Mouse (Mus musculus) MEL (cell line): ENCODE measurements around the gene Mnd1.

Experiments
- CTCF ChIP-seq, 3 experiments: IDR thresholded peaks in 2 of 3; conservative IDR thresholded peaks in 1 of 3; 2 replicates each; pipeline ENCODE4 v1.5.1; 2011 to 2012; ENCODE audit warnings: low read length in 3 of 3, low read depth in 2 of 3, mild to moderate bottlenecking in 2 of 3, improper control_type of control experiment in 1 of 3, inconsistent platforms in 1 of 3, mixed read lengths in 1 of 3, moderate library complexity in 1 of 3; ENCODE audit not compliant: control insufficient read depth in 1 of 3, insufficient read depth in 1 of 3, poor library complexity in 1 of 3, severe bottlenecking in 1 of 3
- EP300 ChIP-seq, 2 experiments: IDR thresholded peaks; 2 replicates each; pipeline ENCODE4 v1.6.1; 2011; ENCODE audit warnings: improper control_type of control experiment in 2 of 2, low read length in 2 of 2, low read depth in 1 of 2, mild to moderate bottlenecking in 1 of 2
- ETS1 ChIP-seq: IDR thresholded peaks from 2 replicates; pipeline ENCODE4 v1.6.1; 2012; ENCODE audit warnings: low read depth, mild to moderate bottlenecking, inconsistent platforms, low read length, improper control_type of control experiment, moderate library complexity
- JUND ChIP-seq: IDR thresholded peaks from 2 replicates; pipeline ENCODE4 v1.6.1; 2011; ENCODE audit warnings: low read depth, mild to moderate bottlenecking, improper control_type of control experiment, low read length
- MAX ChIP-seq: IDR thresholded peaks from 2 replicates; pipeline ENCODE4 v1.6.1; 2011; ENCODE audit warnings: low read length, improper control_type of control experiment
- MEF2A ChIP-seq: IDR thresholded peaks from 2 replicates; pipeline ENCODE4 v1.6.1; 2014; ENCODE audit warnings: low read depth, mild to moderate bottlenecking, inconsistent platforms, low read length, improper control_type of control experiment; ENCODE audit not compliant: poor library complexity, insufficient replicate concordance, severe bottlenecking; ENCODE audit errors: extremely low read depth
- NELFE ChIP-seq: IDR thresholded peaks from 2 replicates; pipeline ENCODE4 v1.6.1; 2011; ENCODE audit warnings: low read depth, low read length, improper control_type of control experiment
- NRF1 ChIP-seq: IDR thresholded peaks from 2 replicates; pipeline ENCODE4 v1.6.1; 2014; ENCODE audit warnings: low read depth, mild to moderate bottlenecking, inconsistent platforms, low read length, improper control_type of control experiment, moderate library complexity; ENCODE audit not compliant: poor library complexity, insufficient read depth, severe bottlenecking
- POLR2A ChIP-seq, 2 experiments: IDR thresholded peaks; 2 replicates each; pipeline ENCODE4 v1.6.1; 2011 to 2012; ENCODE audit warnings: low read length in 2 of 2, mild to moderate bottlenecking in 2 of 2, control low read depth in 1 of 2, improper control_type of control experiment in 1 of 2, low read depth in 1 of 2, moderate library complexity in 1 of 2; ENCODE audit not compliant: control insufficient read depth in 1 of 2, insufficient read depth in 1 of 2, poor library complexity in 1 of 2
- POLR2AphosphoS5 ChIP-seq: IDR thresholded peaks from 2 replicates; pipeline ENCODE4 v1.6.1; 2012; ENCODE audit warnings: low read depth, borderline replicate concordance, mild to moderate bottlenecking, inconsistent platforms, low read length, moderate library complexity, mixed read lengths
- ZNF384 ChIP-seq: IDR thresholded peaks from 2 replicates; pipeline ENCODE4 v1.6.1; 2012; ENCODE audit warnings: low read depth, mild to moderate bottlenecking, inconsistent platforms, low read length, improper control_type of control experiment

DNA sequence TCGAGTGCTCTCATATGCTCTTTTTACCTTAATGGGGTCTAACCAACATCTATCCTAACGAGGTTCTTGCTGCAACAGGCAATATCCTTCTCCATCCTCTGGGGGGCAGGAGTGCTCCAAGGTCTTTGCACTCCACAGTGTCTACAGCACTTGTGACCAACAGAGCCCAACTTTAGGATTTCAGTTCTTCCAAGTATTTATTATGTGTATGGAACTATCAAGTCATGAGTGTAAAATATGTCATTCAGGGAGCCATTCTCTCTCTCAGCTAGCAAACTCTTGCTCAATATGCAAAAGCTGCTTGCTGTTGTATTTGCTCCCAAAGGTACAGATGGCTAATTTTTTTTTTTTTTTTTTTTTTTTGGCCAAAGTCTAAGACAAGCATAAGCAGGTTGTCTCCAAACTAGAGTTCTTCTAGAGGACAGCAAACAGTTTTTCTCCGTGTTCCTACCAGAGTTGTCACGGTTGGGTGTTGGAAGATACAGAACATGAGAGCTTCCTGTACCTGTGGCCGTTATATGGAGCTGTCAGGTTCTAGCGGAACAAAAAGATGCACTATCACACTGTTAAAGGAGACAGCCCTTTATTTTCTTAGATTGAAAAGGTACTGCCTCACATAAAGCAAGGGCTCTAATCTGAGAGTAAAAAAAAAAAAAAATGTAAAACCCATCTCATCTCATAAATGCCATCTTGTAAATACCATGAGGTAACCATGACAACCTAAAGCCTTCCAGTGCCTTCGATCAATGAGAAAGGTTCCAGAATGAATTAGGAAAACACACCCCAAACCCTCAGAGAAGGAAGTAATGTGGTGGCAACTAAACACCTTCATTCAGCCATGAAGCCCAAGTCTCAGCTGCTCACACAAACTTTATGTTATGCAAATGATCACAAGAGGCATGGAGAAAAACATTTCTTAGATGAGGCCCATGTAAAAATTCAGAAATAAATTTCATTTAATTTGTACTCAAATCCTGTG, 20.0 kb upstream of the Mnd1 start:
- TF ChIP-seq CTCF (IDR thresholded peaks at IDR 0.05 in 2 of 3, conservative IDR thresholded peaks at IDR 0.05 in 1 of 3; ENCODE audit: control insufficient read depth in 1 of 3, insufficient read depth in 1 of 3, low read depth in 2 of 3, low read length in 3 of 3, poor library complexity in 1 of 3, severe bottlenecking in 1 of 3) (peak; percentile 79 to 98 (median 85)), NELFE (no peak), POLR2AphosphoS5 (no peak), ZNF384 (peak; percentile 80), JUND (no peak), ETS1 (no peak), NRF1 (no peak), MEF2A (no peak), POLR2A (IDR thresholded peaks at IDR 0.05; ENCODE audit: control insufficient read depth in 1 of 2, insufficient read depth in 1 of 2, low read depth in 1 of 2, low read length in 2 of 2, poor library complexity in 1 of 2) (no peak), MAX (no peak), EP300 (IDR thresholded peaks at IDR 0.05; ENCODE audit: low read depth in 1 of 2, low read length in 2 of 2) (no peak)
